Mouse (Mus musculus) thymus, adult 2 months (tissue): ENCODE data around the gene Zbtb20. TPM values are rescaled to one million over a fixed set of nuclear protein-coding genes. Genes with fewer than 3 reads are reported as not detected.

Experiments
- DNase-seq: peaks from one replicate; pipeline ENCODE4 v3.0.0; 2021
- H3K27ac ChIP-seq: fragments of 200-500 bp; 2 replicates; pipeline ENCODE4 v1.5.1; 2012; ENCODE audit warnings: low read length, control low read depth; ENCODE audit not compliant: control insufficient read depth, insufficient read depth
- H3K27me3 ChIP-seq: fragments of 200-500 bp; 2 replicates; pipeline ENCODE4 v1.6.1; 2012; ENCODE audit warnings: mild to moderate bottlenecking, low read length, moderate library complexity, mixed read lengths; ENCODE audit not compliant: control insufficient read depth, insufficient read depth
- H3K36me3 ChIP-seq: fragments of 200-500 bp; 2 replicates; pipeline ENCODE4 v1.6.1; 2012; ENCODE audit warnings: mild to moderate bottlenecking, low read length, moderate library complexity; ENCODE audit not compliant: control insufficient read depth, insufficient read depth
- H3K4me1 ChIP-seq: fragments of 200-500 bp; replicated peaks from 2 replicates; pipeline ENCODE4 v1.6.1; 2012; ENCODE audit warnings: low read length; ENCODE audit not compliant: control insufficient read depth, insufficient read depth
- H3K4me3 ChIP-seq: fragments of 200-500 bp; 2 replicates; pipeline ENCODE4 v1.5.1; 2012; ENCODE audit warnings: mild to moderate bottlenecking, low read length, control low read depth, moderate library complexity; ENCODE audit not compliant: control insufficient read depth, insufficient read depth
- CTCF ChIP-seq: fragments of 200-500 bp; IDR thresholded peaks from 2 replicates; pipeline ENCODE4 v1.5.1; 2012; ENCODE audit warnings: mild to moderate bottlenecking, control low read depth, low read length, moderate library complexity, borderline replicate concordance; ENCODE audit not compliant: control insufficient read depth, poor library complexity, insufficient read depth; ENCODE audit errors: extremely low read depth
- POLR2A ChIP-seq: fragments of 200-500 bp; IDR thresholded peaks from 2 replicates; pipeline ENCODE4 v1.6.1; 2012; ENCODE audit warnings: mild to moderate bottlenecking, low read length, control low read depth, moderate library complexity; ENCODE audit not compliant: control insufficient read depth, poor library complexity, insufficient read depth; ENCODE audit errors: extremely low read depth
- WGBS: fragments of 180-500 bp; shearing (Covaris S2); methylation state at CpG from one replicate; pipeline ENCODE4 v1.1.7; 2018; 5-methylcytosine and 5-hydroxymethylcytosine counted together
- polyA plus RNA-seq: library from polyadenylated mRNA; depleted of rRNA; stranded (reverse); fragments of >200 nt; gene quantifications from 2 replicates; pipeline ENCODE4 v1.2.3, GENCODE M21; 2012

Gene Zbtb20
- polyA plus RNA-seq, 1 experiment: 19.1 TPM

DNA sequence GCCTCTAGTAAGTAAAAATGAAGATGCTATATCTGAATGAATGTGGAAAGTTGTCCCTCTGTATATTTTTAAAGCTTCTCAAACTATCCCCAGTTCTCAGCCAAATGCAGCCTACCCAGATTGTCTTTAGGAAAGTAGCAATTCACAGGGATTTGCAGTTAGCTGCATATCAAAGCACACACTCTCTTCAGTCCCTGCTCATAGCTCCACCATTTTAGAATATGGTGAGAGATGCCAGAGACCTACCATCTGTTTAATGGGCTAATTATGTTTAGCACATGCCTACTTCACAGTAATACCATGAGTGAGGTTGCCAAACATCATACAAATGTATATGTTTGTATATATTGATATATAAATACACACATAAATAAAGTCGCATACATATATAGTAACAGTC lies 676.8 kb downstream of the Zbtb20 start:
- no peak overlapping the region for H3K27ac ChIP-seq
- H3K4me3 ChIP-seq: no peak overlapping the region
- 98% methylated on average over 1 of the region's 1 CpGs for WGBS
- no peak for DNase-seq
- TF ChIP-seq CTCF (no peak), POLR2A (no peak)
- peaks cover 2% of the 10 kb centered on the region for H3K4me1 ChIP-seq
- H3K27me3 ChIP-seq: no peaks in the 10 kb centered on the region
- no peaks in the 10 kb centered on the region for H3K36me3 ChIP-seq

DNA sequence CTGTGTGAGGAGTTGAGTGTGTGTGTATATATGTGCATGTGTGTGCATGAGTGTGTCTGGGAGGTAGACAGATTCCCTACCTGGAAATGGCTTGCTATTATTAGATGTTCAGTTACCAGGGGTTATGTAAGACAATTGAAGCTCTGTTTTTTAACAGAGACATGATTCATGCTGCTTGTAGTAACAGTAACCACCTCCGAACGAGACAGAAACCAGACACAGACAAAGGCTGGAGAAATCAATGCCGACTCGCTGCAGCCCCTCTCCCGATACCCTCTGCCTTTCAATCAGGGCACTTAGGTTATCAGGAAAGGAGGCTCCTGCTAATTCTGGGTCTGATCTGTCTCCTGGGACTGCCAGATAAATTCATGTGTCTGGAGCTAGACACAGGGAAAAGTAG lies 681.7 kb downstream of the Zbtb20 start:
- Histone ChIP-seq H3K4me1 (no peaks in the 10 kb centered on the region), H3K4me3 (no peak overlapping the region), H3K27ac (no peak overlapping the region), H3K27me3 (no peaks in the 10 kb centered on the region), H3K36me3 (no peaks in the 10 kb centered on the region)
- DNase-seq: no peak
- TF ChIP-seq POLR2A (no peak), CTCF (no peak)
- 94% methylated on average over 5 of the region's 5 CpGs for WGBS

GRCm38 (mm10) chr16:43561330-43561729 lies 685.6 kb downstream of the Zbtb20 start:
- WGBS: 98% methylated on average over 2 of the region's 2 CpGs
- TF ChIP-seq POLR2A (no peak), CTCF (no peak)
- Histone ChIP-seq H3K36me3 (no peaks in the 10 kb centered on the region), H3K27ac (no peak overlapping the region), H3K27me3 (no peaks in the 10 kb centered on the region), H3K4me3 (no peak overlapping the region), H3K4me1 (no peaks in the 10 kb centered on the region)
- DNase-seq: no peak

DNA sequence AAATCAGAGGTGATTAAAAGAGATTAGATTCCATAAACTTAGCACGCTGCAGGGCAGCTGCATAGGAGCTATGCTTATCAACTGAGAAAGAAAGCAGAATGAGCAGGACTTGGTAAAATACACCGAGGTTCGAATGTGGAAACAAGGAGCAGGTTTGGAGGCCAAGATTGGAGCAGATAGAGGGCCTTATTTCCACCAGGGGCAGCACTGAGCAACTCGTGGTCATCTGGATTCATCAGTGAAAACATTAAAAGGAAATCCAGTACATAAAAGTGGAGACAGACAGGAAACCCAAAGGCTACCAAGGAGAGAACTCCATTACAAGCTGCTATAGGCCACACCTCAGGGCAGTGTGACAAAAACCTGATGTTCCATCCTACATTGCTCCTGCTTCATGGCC lies 686.3 kb downstream of the Zbtb20 start:
- Histone ChIP-seq H3K4me1 (no peaks in the 10 kb centered on the region), H3K27me3 (no peaks in the 10 kb centered on the region), H3K27ac (no peak overlapping the region), H3K36me3 (no peaks in the 10 kb centered on the region), H3K4me3 (no peak overlapping the region)
- TF ChIP-seq CTCF (no peak), POLR2A (no peak)
- 95% methylated on average over 4 of the region's 4 CpGs for WGBS
- DNase-seq: no peak

GRCm38 (mm10) chr16:43565872-43566271 lies 690.2 kb downstream of the Zbtb20 start:
- no peaks in the 10 kb centered on the region for H3K36me3 ChIP-seq
- no peak for TF ChIP-seq CTCF
- no peak for TF ChIP-seq POLR2A
- H3K27ac ChIP-seq: no peak overlapping the region
- no peaks in the 10 kb centered on the region for H3K27me3 ChIP-seq
- WGBS: 92% methylated on average over 4 of the region's 4 CpGs
- DNase-seq: no peak
- H3K4me3 ChIP-seq: no peak overlapping the region
- no peaks in the 10 kb centered on the region for H3K4me1 ChIP-seq

DNA sequence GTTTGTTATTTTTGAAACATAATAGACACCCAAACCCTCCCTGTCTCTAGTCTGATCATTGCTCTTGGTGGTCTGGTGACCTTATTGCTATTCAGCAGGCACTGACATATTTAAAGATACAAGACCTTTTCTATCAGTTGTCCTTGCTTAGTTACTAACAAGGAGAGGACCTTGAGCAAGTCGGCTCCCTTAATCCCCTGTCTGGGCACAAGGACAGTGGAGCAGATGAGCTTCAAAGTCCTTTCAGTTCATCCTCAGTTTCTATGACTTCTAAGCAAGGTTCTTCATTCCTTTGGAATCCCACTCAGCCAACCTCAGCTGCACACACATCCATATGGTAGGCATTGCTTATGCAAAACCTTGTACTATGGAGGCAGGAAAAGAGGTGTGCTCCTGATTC lies 690.8 kb downstream of the Zbtb20 start:
- H3K4me1 ChIP-seq: no peaks in the 10 kb centered on the region
- H3K4me3 ChIP-seq: no peak overlapping the region
- 98% methylated on average over 1 of the region's 1 CpGs for WGBS
- no peak overlapping the region for H3K27ac ChIP-seq
- H3K36me3 ChIP-seq: no peaks in the 10 kb centered on the region
- DNase-seq: no peak
- TF ChIP-seq POLR2A (no peak), CTCF (no peak)
- H3K27me3 ChIP-seq: no peaks in the 10 kb centered on the region

- 98% methylated on average over 16 of the region's 16 CpGs for WGBS
- H3K27ac ChIP-seq: no peak overlapping the region
- TF ChIP-seq POLR2A: no peak
- no peak for TF ChIP-seq CTCF
Measured at GRCm38 (mm10) chr16:43571376-43572081, 695.8 kb downstream of the Zbtb20 start.

More at GRCm38 (mm10) chr16:43571376-43572081, 695.8 kb downstream of the Zbtb20 start:
- no peaks in the 10 kb centered on the region for H3K27me3 ChIP-seq
- H3K4me3 ChIP-seq: no peak overlapping the region
- H3K36me3 ChIP-seq: no peaks in the 10 kb centered on the region
- H3K4me1 ChIP-seq: peaks cover 6% of the 10 kb centered on the region
- no peak for DNase-seq
